Mouse (Mus musculus) lung, postnatal 0 days (tissue): Measurements from ENCODE around the gene Tapbpl.

Experiments used
- CTCF ChIP-seq: IDR thresholded peaks from 2 replicates; pipeline ENCODE4 v1.5.1; 2016; ENCODE audit warnings: antibody characterized with exemption, mild to moderate bottlenecking
- EP300 ChIP-seq: IDR thresholded peaks from 2 replicates; pipeline ENCODE4 v1.6.1; 2016; ENCODE audit warnings: antibody characterized with exemption, mild to moderate bottlenecking, control low read depth

GRCm38 (mm10) chr6:125231117-125232044, at the start of gene Tapbpl:
- TF ChIP-seq EP300 (no peak), CTCF (no peak)
